Mouse (Mus musculus): Measurements from ENCODE around the gene Odf3. TPM values are rescaled to one million over a fixed set of nuclear protein-coding genes. Genes with fewer than 3 reads are reported as not detected.

Odf3 gene
- total RNA-seq, 2 experiments from 2014 or later, result not detected

DNA sequence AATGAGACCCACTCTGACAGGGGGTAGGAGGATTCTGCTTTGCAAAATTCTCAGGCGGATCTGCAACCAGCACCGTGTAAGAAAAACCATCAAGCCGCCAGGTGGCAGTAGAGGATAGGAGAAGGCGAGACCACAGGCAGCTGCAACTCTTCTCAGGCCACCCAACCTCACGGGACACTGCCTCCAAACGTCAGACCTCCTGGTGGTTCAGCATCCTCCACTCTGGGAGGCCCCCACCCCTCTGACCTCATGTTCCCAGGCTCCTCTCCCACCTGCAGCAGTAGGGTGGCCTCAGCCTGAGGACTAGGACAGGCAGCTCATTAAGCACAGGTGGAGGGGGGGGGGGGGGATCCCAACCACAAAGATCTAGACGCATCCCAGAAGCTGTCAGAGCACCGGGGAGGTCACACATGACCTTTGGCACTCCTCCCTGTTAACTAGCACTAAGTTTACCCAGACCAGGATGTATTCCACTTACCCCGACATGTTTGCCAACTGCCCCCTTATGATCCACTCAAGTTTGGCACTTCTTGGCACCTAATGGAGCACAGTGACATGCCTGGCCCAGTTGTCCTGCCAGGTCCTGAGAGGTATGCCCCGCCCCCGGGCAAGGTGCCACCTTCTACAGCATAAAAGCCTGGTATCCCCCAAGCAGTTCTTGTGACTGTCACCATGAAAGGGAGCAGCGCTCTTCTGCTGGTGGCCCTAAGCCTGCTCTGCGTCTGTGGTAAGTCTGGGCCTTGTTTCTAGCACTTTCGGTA is 2.5 kb upstream of the Odf3 start, which contains the start of gene Scgb1c1:
Scgb1c1 (plus strand) TSS at position 643 of the 761 bp plus-strand sequence.
- peak; percentile 84 to 98 for DNase-seq

DNA sequence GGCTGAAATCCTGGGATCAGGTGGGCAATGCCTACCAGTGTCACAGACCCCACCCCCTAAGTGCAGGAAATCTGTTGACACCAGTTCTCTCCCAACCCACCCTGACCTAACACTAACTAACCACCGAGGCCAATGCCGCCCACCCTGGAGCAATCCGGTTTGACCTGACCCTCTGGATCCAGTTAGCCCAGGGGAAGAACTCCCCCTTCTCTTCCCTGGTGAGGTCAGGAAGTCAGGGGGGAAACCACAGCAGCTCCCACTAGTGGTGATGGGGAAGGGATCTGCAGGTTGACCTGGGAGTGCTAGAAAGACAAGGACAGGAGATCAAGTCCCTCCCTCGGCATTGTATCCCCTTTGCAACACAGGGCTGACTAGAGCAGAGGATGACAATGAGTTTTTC is 1.9 kb upstream of the Odf3 start:
- DNase-seq, result no peak

DNA sequence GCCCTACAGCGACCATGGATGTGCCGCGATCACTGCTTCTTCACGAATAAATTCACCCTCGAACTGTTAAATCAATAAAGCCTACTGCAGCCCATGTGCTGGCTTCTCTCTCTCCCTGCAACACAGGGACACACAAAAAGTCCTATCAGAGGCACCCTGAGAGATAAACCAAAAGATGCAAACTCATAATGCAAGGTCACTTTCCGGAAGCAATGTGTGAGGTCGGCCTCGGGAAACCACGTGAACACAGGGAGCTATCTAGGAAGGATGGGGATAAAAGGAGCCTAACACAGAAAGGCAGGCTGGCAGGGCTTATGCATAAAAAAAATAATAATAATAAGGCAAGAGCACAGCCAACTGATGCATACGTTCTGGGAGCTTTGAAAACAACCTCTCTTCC is 929 bp upstream of the Odf3 start:
- DNase-seq, result no peak

DNA sequence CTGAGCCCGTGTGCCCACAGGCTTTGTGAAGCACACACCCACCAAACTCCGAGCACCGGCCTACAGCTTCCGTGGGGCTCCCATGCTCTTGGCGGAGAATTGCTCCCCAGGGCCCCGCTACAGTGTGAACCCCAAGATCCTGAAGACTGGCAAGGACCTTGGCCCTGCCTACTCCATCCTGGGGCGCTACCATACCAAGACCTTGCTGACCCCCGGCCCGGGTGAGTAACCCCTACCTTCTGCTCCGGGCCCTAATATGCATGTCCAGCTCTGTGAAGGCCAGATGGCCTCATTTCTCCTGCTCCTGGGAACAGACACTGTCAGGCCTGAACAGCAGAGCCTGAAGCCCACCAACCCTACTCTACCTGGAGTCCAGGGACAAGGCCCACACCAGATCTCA is 986 bp downstream of the Odf3 start:
- DNase-seq, result no peak

DNA sequence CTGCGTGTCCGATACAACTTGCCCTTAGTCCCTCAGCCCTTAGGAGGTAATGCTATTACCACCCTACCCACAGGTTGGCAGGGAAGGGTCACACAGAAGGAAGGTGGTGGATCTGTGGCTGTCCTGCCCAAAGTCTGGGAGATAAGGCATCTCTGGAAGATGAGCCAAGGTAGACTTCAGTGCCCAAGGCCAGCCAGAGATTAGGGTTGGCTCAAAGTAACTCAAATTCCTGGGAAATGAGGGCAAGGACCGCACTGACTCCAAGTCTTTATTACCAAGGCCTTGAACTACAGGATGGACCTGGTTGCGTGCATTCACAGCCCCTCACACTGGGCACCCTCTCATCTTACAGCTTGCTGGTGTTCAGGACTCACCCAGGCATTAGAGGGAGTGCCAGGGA is 4.3 kb downstream of the Odf3 start:
- no peak for DNase-seq

DNA sequence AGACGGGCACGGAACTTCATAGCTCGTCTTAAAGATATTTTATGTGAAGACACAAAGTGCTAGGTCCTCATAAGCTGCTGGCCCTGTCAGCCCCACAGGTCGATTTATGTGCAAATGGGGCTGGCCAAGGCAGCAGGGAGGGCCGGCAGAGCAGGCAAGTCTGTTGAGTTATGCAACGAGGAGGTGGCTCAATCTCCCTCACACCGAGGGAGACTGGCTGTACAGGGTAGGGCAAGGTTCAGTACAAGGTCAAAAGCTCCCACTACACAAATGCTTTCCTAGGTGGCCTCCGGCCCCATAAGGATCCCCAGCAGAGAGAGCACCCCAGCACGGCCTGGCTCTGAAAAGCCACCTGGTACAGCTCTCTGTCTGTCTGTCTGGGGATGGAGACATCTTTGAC is 5.8 kb downstream of the Odf3 start:
- no peak for DNase-seq

DNA sequence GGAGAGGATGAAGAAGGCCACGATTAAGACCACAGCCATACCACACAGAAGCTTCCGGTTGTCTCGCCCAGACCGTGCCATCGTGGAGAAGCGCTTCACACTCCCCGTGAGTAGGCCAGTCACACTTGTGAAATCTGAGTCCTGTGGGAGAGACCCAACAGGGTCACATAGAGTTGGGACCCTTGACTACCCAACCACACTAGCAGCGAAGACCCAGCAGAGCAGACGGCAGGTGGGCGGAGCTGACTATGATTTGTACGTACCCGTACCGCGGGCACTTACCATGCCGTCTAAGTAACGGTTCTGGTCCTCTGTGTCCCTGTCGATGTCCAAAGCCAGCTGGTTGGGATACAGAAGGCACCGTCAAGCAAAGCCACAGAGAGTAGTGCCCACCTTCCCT is 6.9 kb downstream of the Odf3 start:
- DNase-seq, result no peak

DNA sequence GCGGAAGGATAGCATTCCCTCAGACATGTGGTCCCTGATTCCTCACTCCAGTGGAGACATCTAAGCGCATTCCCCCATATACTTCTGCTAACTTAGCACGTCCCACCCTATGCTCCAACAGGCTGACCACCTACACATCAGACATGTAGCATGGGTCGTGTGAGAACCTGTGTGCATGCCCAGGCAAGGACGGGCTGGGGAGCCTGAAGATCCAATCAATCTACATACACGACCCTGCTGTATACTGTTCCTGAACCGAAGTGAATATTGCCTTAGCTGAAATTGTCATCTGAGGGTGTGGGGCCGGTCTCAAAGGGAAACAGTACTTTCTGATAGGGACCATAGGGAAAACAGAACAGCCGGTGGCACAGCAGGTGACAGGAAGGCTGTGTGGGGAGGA is 7.6 kb downstream of the Odf3 start:
- no peak for DNase-seq

DNA sequence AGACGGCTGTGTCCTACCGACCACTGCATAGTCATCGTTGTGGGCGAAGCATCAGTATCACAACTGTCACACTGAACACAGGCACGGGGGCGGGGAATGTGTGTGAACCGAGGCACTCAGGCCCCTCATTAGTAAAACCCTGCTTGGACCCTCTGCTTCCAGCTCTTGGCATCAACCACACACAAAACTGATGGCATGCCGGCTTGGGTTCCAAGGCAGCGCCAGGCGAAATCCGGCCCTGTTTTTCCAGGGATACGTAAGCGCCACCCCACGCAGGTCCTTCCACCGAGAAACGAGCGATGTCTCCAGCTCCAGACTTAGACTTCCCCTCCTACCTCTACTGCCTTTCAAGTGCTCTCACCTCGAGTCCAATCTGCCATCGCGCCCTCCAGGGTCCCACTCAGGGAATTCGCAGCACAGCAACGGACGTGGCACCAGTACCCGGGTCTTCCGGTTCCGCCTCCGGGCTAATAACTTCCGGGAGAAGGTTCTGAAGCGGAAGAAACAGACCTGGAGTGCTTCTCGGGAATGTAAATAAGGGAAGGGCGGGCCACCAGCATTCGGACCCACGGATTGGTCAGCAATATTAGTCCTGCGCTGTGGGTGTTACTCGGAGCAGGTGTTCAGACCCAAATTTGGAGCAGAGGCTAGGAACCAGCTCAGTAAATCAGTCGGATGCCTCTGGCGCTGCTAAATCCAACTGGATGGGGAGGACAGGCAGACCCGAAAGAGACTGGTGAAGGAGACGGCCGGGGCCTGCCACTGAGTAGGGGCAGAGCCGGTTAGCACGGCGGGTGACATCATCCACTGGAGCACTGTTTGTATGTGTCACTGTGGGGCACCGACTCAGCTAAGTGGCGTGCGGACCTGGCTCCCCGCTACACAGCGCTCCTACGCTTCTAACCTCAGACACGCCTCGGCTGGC is 8.5 kb downstream of the Odf3 start, which contains the start of gene Gm45785:
Gm45785 (minus strand) TSS at position 472 of the 925 bp plus-strand sequence.
- DNase-seq, result peak; percentile 89 to 95

DNA sequence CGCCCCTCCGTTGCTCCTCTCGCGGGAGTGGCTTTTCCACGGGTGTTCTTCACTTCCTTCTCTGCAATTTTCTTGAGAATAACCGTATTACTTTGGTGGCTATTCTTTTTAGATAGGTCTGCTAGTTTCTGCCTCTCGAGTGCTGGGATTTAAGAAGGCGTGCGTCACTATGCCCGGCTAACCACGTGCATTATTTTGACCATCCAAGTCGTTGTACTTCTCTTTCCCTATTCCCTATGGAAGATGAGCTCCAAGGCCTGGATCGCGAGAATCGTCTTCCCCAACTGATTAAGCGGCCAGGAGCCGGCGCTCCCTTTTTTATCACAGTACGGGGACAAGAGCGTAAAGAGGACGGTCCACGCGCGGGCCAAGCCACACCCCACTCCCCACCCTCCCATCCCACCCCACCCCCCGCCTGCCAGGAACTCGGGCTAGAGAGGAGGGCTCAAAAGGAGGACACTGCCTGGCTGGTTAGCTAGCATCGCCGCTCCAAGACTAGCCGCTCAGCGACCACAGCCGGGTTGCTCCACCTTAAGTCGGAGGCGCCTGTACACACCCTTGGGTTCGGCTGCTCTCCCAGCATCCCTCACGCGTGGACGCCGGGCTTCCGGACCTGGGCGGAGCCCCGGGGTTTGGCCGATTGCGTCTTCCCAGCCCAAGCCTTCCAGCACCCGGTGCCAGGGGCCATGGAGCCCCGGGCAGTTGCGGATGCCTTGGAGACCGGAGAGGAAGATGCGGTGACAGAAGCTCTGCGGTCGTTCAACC is 9.4 kb downstream of the Odf3 start, which contains the start of gene Ric8a:
Ric8a (plus strand) TSS at position 173 of the 765 bp plus-strand sequence.
- DNase-seq, result peak; percentile 95 to 96

DNA sequence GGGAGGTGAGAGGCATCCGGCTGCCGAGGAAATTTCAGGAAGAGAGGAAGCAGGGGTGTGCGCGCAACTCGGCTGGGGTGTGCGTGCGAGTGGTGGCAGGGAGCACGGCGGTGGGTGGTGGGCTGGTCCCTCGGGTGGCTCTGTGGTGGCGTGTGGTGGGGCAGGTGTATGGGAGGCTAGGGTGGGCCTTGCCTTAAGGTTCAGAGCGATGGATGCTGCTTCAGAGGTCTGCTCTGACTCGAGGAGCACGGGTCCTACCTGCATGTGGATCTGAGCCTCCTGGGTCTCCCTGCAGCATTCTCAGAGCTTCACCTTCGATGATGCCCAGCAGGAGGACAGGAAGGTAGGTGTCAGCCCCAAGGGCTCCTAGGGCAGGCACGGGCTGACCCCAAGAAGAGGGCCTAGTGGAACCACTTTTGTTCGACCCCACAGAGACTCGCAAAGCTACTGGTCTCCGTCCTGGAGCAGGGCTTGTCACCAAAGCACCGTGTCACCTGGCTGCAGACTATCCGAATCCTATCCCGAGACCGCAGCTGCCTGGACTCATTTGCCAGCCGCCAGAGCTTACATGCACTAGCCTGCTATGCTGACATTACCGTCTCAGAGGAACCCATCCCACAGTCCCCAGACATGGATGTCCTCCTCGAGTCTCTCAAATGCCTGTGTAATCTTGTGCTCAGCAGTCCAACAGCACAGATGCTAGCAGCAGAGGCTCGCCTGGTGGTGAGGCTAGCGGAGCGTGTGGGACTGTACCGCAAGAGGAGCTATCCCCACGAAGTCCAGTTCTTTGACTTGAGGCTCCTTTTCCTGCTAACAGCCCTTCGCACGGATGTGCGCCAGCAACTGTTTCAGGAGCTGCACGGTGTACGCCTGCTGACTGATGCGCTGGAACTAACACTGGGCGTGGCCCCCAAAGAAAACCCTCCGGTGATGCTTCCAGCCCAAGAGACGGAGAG is 10.2 kb downstream of the Odf3 start, which contains the start of gene Bet1l:
Bet1l (minus strand) TSS at position 28 of the 956 bp plus-strand sequence.
- DNase-seq, result peak in 1 of 2 experiments; percentile 34

DNA sequence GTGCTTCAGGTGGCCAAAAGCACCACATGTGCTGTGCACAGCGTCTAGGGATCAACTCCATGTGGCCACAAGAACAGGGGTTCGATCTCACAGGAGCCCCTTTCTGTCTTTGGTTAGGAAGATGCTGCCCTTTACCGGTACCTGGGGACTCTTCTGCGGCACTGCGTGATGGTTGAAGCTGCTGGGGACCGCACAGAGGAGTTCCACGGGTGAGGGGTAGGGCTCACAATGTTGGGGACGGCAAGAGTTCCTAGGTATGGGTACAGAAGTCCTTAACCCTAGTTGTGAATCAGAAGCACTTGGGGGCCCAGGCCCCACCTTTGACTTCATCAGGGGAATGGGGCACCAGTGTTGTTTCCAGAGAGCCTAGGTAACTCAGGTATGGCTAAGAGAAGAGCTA is 11.1 kb downstream of the Odf3 start:
- no peak for DNase-seq

DNA sequence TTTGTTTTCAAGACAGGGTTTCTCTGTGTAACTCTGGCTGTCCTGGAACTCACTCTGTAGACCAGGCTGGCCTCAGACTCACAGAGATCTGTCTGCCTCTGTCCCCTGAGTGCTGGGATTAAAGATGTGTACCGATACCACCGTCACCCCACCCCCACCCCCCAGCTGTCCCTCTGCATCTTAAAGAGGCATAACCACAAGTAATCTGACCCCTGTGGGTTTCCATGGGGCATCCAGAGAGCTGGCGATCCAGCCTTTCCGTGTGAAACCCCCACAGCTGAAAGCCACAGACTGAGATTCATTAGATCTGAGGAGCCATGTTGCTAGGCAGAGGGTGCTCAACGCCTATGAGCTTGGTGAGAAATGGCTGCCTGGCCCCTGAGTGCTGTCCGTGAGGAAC is 12.4 kb downstream of the Odf3 start:
- no peak for DNase-seq

DNA sequence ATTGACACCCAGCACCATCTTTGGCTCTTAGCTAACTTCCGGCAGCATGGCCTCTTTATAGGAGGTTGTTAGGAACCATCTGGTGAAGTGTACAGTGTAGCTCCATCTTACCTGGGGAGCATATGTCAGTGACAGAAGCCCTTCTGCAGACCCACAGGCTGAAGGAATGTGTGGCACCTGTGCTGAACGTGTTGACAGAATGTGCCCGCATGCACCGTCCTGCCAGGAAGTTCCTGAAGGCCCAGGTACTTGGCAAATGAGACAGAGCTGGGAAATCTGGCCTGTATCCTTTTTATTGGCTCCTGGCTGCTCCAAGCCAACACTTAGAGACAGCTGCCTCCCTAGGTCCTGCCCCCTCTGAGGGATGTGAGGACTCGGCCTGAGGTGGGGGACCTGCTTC is 13.1 kb downstream of the Odf3 start:
- no peak for DNase-seq

DNA sequence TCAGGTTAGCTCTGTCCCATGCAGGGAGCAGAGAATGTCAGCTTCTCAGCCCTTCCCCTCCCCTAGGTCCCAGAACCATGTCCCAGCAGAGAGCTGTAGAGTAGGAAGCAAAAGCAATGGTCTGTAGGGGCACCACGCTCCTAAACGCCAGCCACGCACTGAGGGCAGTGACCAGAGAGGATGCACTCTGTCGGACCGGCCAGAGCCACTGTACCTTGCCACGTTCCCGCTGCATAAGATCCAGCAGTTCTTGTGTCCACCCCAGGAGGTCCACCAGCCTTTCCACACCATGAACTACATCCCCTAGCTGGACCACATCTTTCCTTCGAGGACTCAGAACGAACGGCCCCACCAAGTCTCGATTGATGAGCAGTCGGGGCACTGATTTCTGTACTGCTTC is 17.2 kb downstream of the Odf3 start:
- no peak for DNase-seq

DNA sequence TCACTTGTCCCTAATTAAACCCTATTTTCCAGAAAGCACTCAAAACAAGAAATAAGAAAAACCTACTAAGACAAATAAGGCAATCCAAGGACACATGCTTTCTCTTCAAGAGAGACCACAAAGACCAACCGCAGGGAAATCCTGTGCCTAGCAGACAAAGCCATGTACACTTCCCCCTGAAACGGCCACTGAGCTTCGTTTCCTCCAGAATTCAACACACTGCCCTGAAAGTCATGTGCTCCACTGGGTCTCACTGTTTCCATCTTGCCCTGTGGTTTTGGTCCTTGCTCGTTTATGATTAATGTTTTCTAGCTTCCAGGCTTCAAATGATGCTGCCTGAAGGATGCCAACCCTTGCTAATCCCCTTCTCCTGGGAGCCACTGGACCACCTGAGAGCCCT is 26.6 kb downstream of the Odf3 start:
- no peak for DNase-seq

DNA sequence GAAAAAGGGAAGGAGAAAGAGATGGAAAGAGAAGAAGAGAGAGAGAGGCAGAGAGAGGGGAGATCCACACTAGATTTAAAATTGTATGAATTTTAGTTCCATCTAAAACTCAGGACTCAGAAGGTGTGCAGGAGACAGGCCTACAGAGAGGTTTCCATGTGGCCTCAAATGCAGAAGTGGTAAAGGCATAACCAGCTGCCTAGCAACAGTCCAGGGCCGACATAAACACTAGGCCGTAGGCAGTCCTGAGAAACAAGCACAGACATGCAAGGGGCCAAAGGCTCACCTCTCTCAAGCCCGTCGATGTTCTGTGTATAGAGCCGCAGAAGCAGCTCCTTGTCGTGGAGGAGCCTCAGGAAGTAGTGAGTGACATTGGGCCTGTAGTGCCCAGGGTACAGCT is 29.8 kb downstream of the Odf3 start:
- DNase-seq, result no peak

DNA sequence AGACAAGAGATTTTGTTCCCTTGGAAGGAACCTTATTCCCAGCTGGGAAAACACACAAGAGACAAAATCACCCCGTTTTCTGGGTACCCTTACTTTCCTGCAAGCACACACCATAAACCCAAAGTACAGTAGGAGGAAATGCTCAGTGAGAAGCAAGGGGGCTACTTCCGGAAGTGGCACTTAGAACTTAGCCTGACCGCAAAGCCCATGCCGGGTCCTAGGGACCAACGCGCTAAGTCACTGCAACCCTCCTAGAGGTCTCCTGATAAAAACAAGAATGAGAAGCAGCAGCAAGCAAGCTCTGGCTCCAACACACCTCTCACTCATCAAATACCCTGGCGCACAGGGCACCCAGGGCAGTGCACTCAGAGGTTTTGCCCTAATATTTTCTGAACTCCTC is 31.8 kb downstream of the Odf3 start:
- no peak for DNase-seq

DNA sequence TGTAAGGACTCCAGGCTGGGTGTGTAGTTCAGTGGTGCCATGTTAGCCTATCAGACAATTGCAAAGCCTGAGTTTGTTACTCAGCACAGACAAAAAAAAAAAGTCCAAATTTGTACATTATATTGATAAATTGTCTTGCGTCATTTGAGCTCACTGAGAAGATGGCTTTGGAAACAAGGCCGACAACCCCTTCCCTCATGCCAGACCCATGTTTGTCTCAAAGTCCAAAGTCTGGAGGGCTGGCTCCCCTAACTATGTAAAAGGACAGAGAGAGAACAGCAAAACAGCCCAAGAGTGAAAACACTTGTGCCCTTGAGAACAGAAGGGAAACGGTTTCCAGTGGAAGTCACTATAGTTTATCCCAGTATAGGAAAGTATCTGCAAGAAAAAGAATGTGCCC is 32.8 kb downstream of the Odf3 start:
- DNase-seq, result no peak

DNA sequence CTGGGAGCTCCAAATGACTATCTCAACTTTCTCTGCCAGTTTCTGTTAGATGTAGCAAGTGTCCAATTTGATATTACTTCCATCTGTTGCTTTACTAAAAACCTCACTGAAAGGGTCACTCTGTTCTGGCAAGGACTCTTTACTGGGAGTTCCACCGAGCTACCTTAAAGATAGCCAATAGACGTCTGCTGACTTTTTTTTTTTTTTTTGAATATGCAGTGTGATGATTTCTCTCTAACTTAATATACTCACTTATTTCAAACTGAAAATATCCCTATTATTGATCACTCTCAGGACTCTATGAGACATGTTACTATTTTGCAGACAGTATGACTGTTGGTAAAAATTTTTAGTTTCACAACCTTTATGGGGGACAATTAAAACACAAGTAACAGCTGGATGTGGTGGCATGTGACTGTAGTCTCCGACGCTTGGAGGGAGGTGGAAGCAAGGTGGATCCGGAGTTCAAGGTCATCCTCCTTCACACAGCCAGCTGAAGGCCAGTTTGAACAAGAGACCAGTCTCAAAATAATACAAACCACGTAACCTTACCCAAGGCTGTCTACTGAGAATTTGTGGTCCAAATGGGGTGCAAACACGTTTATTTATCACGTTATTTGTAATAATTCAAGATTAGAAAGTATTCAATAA is 33.4 kb downstream of the Odf3 start:
- DNase-seq, result no peak
